8 mouse cellular contexts compared by ENCODE assay signal in genomic region chr14:8214299-8215207, GRCm38 (mm10). TPM values are rescaled to one million over a fixed set of nuclear protein-coding genes. Genes with fewer than 3 reads are reported as not detected.
DNase-seq lines count a peak whose midpoint lies in the region; ATAC-seq lines count a peak whose summit lies in the region.

No protein-coding gene starts in this region.

- 2% methylated on average over 57 of the region's 63 CpGs for WGBS in limb, embryonic 11.5 days
- 2% methylated on average over 60 of the region's 63 CpGs for WGBS in midbrain, embryonic 11.5 days

- H3K27me3 ChIP-seq in limb, embryonic 11.5 days (ENCODE audit: control insufficient read depth, insufficient read depth, low read length) = no peaks in the 10 kb centered on the region
- H3K27me3 ChIP-seq in midbrain, embryonic 11.5 days (ENCODE audit: control insufficient read depth, insufficient read depth, low read length) = peaks cover 20% of the 10 kb centered on the region

- no peaks in the 10 kb centered on the region for H3K36me3 ChIP-seq in limb, embryonic 11.5 days (ENCODE audit: control insufficient read depth, insufficient read depth, low read length)
- H3K36me3 ChIP-seq in midbrain, embryonic 11.5 days (ENCODE audit: control insufficient read depth, insufficient read depth, low read length) = no peaks in the 10 kb centered on the region

- no peaks in the 10 kb centered on the region for H3K9me3 ChIP-seq in limb, embryonic 11.5 days (ENCODE audit: control insufficient read depth, low read length)
- H3K9me3 ChIP-seq in midbrain, embryonic 11.5 days (ENCODE audit: control insufficient read depth, low read length) = no peaks in the 10 kb centered on the region

- H3K4me3 ChIP-seq in limb, embryonic 11.5 days (ENCODE audit: low read depth, low read length) = peak overlapping the region; percentile 55
- peak overlapping the region; percentile 75 for H3K4me3 ChIP-seq in midbrain, embryonic 11.5 days (ENCODE audit: low read depth, low read length)

- peak overlapping the region; percentile 79 for H3K4me2 ChIP-seq in limb, embryonic 11.5 days (ENCODE audit: low read depth, severe bottlenecking)
- H3K4me2 ChIP-seq in midbrain, embryonic 11.5 days = peak overlapping the region; percentile 79

- DNase-seq in retina, embryonic 14.5 days (ENCODE audit: low spot score) = peak; percentile 71
- DNase-seq in retina, postnatal 1 day = no peak
- peak; percentile 66 to 78 for DNase-seq in cerebellum, postnatal 4 days (ENCODE audit: low spot score in 2 of 2)
- DNase-seq in gastrocnemius, adult 8-10 months (ENCODE audit: low spot score in 2 of 2) = peak; percentile 51 to 65
- DNase-seq in limb, embryonic 11.5 days (ENCODE audit: low spot score) = peak; percentile 79
- DNase-seq in midbrain, embryonic 11.5 days (ENCODE audit: low spot score, missing footprints) = peak; percentile 98
- peak; percentile 47 to 61 for DNase-seq in spleen, postnatal 14 days (ENCODE audit: low spot score in 2 of 2)

- ATAC-seq in inflammation-experienced regulatory T-cells, adult 6 months = peak; percentile 39
- ATAC-seq in limb, embryonic 11.5 days (ENCODE audit: insufficient number of reproducible peaks, low FRiP score, low TSS enrichment, low read depth) = peak; percentile 62
- ATAC-seq in midbrain, embryonic 11.5 days (ENCODE audit: low FRiP score) = peak; percentile 86

- peak overlapping the region; percentile 73 for H3K27ac ChIP-seq in limb, embryonic 11.5 days (replicated peaks; ENCODE audit: low read depth, low read length)
- H3K27ac ChIP-seq in midbrain, embryonic 11.5 days (ENCODE audit: low read depth, low read length) = peak overlapping the region; percentile 69

- H3K9ac ChIP-seq in limb, embryonic 11.5 days (ENCODE audit: low read length) = peak overlapping the region; percentile 90
- H3K9ac ChIP-seq in midbrain, embryonic 11.5 days (ENCODE audit: low read length) = peak overlapping the region; percentile 84

- H3K4me1 ChIP-seq in limb, embryonic 11.5 days (ENCODE audit: control insufficient read depth, insufficient read depth, low read length) = peaks cover 19% of the 10 kb centered on the region
- H3K4me1 ChIP-seq in midbrain, embryonic 11.5 days (ENCODE audit: control insufficient read depth, insufficient read depth, low read length) = peaks cover 10% of the 10 kb centered on the region

RNA-seq across cellular contexts. Expression of gene Kctd6, which starts 0.6 kb away (rescaled TPM):
- 10 to 100 TPM in 1 of 4 experiments, 1 to 10 TPM in 3; 7.7 to 10.4 (median 8.2) TPM for total RNA-seq in gastrocnemius, adult 8-10 months (2022)
- polyA plus RNA-seq in inflammation-experienced regulatory T-cells, adult 6 months (2017; shearing (Covaris generic)) = 1 to 10 TPM; 1.9 to 3.6 (median 3.0) TPM
- polyA plus RNA-seq in limb, embryonic 11.5 days (2014; fragmentation: Nextera tagmentation; extraction: Ambion mirVana) = 16.5 and 17.5 TPM in 2 replicates
- polyA plus RNA-seq in midbrain, embryonic 11.5 days (2014; fragmentation: Nextera tagmentation; extraction: Ambion mirVana) = 8.2 and 10.8 TPM in 2 replicates

RNA-seq across cellular contexts. Expression of gene Pdhb, which starts 41.7 kb away (rescaled TPM):
- 100 to 1,000 TPM; 268 to 280 (median 272) TPM for total RNA-seq in gastrocnemius, adult 8-10 months (2022)
- 100 to 1,000 TPM; 127 to 152 (median 143) TPM for polyA plus RNA-seq in inflammation-experienced regulatory T-cells, adult 6 months (2017; shearing (Covaris generic))
- polyA plus RNA-seq in limb, embryonic 11.5 days (2014; fragmentation: Nextera tagmentation; extraction: Ambion mirVana) = 210 and 214 TPM in 2 replicates
- polyA plus RNA-seq in midbrain, embryonic 11.5 days (2014; fragmentation: Nextera tagmentation; extraction: Ambion mirVana) = 215 and 238 TPM in 2 replicates

RNA-seq across cellular contexts. Expression of gene Acox2, which starts 44.6 kb away (rescaled TPM):
- total RNA-seq in gastrocnemius, adult 8-10 months (2022) = under 1 TPM in 2 of 4 experiments, not detected in 2; 0.56 to 0.99 TPM
- not detected for polyA plus RNA-seq in inflammation-experienced regulatory T-cells, adult 6 months (2017; shearing (Covaris generic))
- polyA plus RNA-seq in limb, embryonic 11.5 days (2014; fragmentation: Nextera tagmentation; extraction: Ambion mirVana) = 0.33 TPM in 1 of 2 replicates, not detected in the other
- polyA plus RNA-seq in midbrain, embryonic 11.5 days (2014; fragmentation: Nextera tagmentation; extraction: Ambion mirVana) = not detected in 2 replicates
